Mouse (Mus musculus) adrenal gland, postnatal 10 days (tissue): ENCODE measurements around the gene Vmn2r116. TPM values are rescaled to one million over a fixed set of nuclear protein-coding genes. Genes with fewer than 3 reads are reported as not detected.
"Not testable (repeated sequence)": the region's sequence is repeated elsewhere in the genome, so short reads cannot be mapped to it uniquely, and the experiment has no call there.

Source experiments
- DNase-seq: peaks from one replicate; pipeline ENCODE4 v3.0.0; 2021; ENCODE audit warnings: mixed read lengths
- long read RNA-seq, 2 experiments: library from polyadenylated mRNA; stranded (forward); transcript quantifications; one replicate each; pipeline ENCODE4 v2.0.0; 2021
- total RNA-seq, 2 experiments: library from RNA; stranded (reverse); gene quantifications; 2 replicates each; pipeline ENCODE4 v1.2.3; 2021

Vmn2r116 gene
- not detected for total RNA-seq
- long read RNA-seq, experiment 1 = 0 reads
- long read RNA-seq, experiment 2 = 0 reads

DNA sequence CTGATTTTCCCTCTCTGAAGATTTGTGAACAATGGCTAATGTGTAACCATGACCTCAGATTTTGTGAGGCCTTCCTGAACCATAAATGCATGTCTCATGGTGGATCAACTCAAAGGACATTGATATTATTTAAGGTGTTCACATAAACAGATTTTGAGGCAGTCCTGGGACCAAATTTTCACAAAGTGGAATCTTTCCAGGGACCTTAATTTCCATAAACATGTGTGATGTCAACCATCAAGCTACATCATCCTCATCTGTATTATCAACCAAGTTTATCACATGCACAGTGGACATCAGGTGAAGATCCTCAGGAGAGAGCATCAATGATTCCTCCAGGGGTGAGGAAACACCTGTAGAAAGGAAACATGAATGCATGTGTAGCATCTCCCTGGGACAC is at the start of gene Vmn2r116:
TSS of gene Vmn2r116 (plus strand) at position 301 of the 400 bp plus-strand sequence.
- not testable (repeated sequence) for DNase-seq

DNA sequence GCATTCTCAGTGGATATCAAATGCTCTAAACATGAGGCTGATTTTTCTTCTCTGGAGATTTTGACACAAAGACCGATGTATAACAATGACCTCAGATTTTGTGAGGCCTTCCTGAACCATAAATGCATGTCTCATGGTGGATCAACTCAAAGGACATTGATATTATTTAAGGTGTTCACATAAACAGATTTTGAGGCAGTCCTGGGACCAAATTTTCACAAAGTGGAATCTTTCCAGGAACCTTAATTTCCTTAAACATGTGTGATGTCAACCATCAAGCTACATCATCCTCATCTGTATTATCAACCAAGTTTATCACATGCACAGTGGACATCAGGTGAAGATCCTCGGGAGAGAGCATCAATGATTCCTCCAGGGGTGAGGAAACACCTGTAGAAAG is 41.0 kb upstream of the Vmn2r116 start, which contains the start of gene Vmn2r115:
TSS of gene Vmn2r115 (plus strand) at position 301 of the 400 bp plus-strand sequence.
- not testable (repeated sequence) for DNase-seq

- no peak for DNase-seq
These were observed 32.8 kb upstream of the Vmn2r116 start for GRCm38 (mm10) chr17:23351644-23352043.

DNA sequence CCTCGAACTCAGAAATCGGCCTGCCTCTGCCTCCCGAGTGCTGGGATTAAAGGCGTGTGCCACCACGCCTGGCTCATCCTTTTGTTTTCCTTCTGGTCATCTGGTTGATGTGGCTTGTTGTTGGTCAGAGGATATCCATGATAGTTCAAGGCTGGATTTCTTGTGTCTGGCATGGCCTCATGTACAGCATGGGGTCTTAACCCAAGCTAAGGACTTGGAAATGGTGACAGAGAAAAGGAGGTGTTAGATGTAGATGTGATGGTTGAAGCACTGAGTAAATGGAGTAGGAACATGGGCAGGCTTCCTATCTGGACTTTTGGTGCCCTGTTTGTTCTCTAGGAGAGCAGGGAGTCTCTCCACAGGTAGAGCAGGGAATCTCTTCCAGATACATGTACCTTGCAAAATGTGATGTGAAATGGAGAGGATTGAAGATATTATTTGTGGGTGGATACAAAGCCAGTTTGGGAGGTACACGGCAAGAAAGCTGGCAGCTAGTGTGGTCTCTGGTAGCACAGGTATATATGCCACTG is 48.8 kb downstream of the Vmn2r116 start:
- DNase-seq = no peak

Other genes starting within 250 kb of the Vmn2r116 start
- 10 to 100 TPM in 1 of 2 experiments, 1 to 10 TPM in 1; 5.8 to 12.8 TPM for gene Zfp40, start 191.4 kb upstream of the Vmn2r116 start, total RNA-seq
- gene Vmn2r114, start 72.1 kb upstream of the Vmn2r116 start, total RNA-seq = under 1 TPM in 1 of 2 experiments, not detected in 1; 0.03 TPM
- gene Vmn2r115, start 40.9 kb upstream of the Vmn2r116 start, total RNA-seq = not detected
- not detected for gene Vmn2r117, start 95.1 kb downstream of the Vmn2r116 start, total RNA-seq
- 1 to 10 TPM; 7.9 to 8.0 TPM for gene Zfp213, start 179.6 kb downstream of the Vmn2r116 start, total RNA-seq
- gene Zfp13, start 214.9 kb downstream of the Vmn2r116 start, total RNA-seq = 10 to 100 TPM; 10.6 to 12.5 TPM
- gene Zscan10, start 216.3 kb downstream of the Vmn2r116 start, total RNA-seq = not detected